Mouse (Mus musculus): ENCODE measurements around the gene Use1. TPM values are rescaled to one million over a fixed set of nuclear protein-coding genes. Genes with fewer than 3 reads are reported as not detected.

Gene Use1
- total and polyA plus RNA-seq, 3 experiments: 69.6 to 130 (median 98.7) TPM

DNA sequence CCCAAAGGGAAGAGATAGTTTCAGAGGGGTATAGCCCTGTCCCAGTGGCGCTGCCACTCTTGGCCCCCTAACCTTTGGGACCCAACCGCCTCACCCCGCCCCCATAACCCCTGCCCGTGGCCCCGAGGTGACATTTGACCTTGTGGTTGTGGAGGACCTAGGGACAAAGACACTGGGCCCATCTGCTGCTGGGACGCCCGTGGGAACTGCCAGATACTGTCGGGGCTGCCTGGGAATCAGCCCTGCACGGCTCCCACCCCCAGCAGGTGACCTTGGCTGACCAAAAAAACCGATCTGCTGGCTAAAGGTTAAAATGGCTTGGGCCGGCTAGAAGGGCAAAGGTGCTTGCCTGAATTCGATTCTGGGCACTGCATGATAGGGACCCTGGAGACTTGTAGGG is 16.7 kb downstream of the Use1 start:
- Histone ChIP-seq H3K9me3 (replicated peaks; ENCODE audit: low read length) (no peaks in the 10 kb centered on the region), H3K79me2 (replicated peaks; ENCODE audit: control insufficient read depth, extremely low read depth, insufficient read depth, poor library complexity, severe bottlenecking) (no peaks in the 10 kb centered on the region), H3K4me3 (replicated peaks in 1 of 3; ENCODE audit: low read depth in 2 of 3, low read length in 2 of 3, poor library complexity in 1 of 3) (no peak overlapping the region), H3K27me3 (replicated peaks) (no peaks in the 10 kb centered on the region), H3K9ac (ENCODE audit: insufficient read depth, low read depth) (no peak overlapping the region), H3K4me1 (ENCODE audit: control insufficient read depth in 1 of 2, insufficient read depth in 2 of 2) (peaks cover 15 to 45% of the 10 kb centered on the region in 2 experiments), H3K27ac (ENCODE audit: insufficient read depth, low read depth) (no peak overlapping the region), H3K4me2 (ENCODE audit: insufficient read depth, low read depth, poor library complexity, severe bottlenecking) (no peak overlapping the region), H3K36me3 (replicated peaks in 1 of 2; ENCODE audit: control insufficient read depth in 1 of 2, insufficient read depth in 1 of 2, low read length in 1 of 2) (peaks cover 0 to 3% of the 10 kb centered on the region in 2 experiments)
- in situ Hi-C loops (cut with MboI; ENCODE audit: low pct_ligation_motif_present, low pct_unique_long_range_greater_than_20kb, low sequenced_read_pairs) (no loop called here), dilution Hi-C loops (cut with MboI; ENCODE audit: extremely low pct_ligation_motif_present, extremely low pct_unique_long_range_greater_than_20kb, low sequenced_read_pairs) (no loop called here)
- TF ChIP-seq RCOR1 (conservative IDR thresholded peaks at IDR 0.05; ENCODE audit: low read depth, low read length) (no peak), ETS1 (conservative IDR thresholded peaks at IDR 0.05; ENCODE audit: low read depth, low read length) (no peak), HCFC1 (IDR thresholded peaks at IDR 0.05; ENCODE audit: low read depth, low read length) (no peak), CTCF (conservative IDR thresholded peaks at IDR 0.05 in 1 of 2, IDR thresholded peaks at IDR 0.05 in 1 of 2; ENCODE audit: low read depth in 2 of 2, low read length in 2 of 2) (no peak), PAX5 (IDR thresholded peaks at IDR 0.05; ENCODE audit: low read length) (no peak), JUND (conservative IDR thresholded peaks at IDR 0.05; ENCODE audit: low read depth, low read length) (no peak), NELFE (IDR thresholded peaks at IDR 0.05; ENCODE audit: low read depth, low read length) (no peak), BHLHE40 (IDR thresholded peaks at IDR 0.05; ENCODE audit: low read depth, low read length) (no peak), SIN3A (IDR thresholded peaks at IDR 0.05; ENCODE audit: low read length) (no peak), IRF4 (IDR thresholded peaks at IDR 0.05; ENCODE audit: low read depth, low read length) (no peak), E2F4 (IDR thresholded peaks at IDR 0.05; ENCODE audit: insufficient replicate concordance, low read depth, low read length) (no peak), MAX (IDR thresholded peaks at IDR 0.05; ENCODE audit: low read length) (no peak), MYC (IDR thresholded peaks at IDR 0.05; ENCODE audit: low read depth, low read length) (no peak), ZC3H11A (IDR thresholded peaks at IDR 0.05; ENCODE audit: low read depth, low read length) (no peak), POLR2A (IDR thresholded peaks at IDR 0.05; ENCODE audit: low read depth, low read length) (no peak)
- no peak for DNase-seq (ENCODE audit: extremely low read depth)

DNA sequence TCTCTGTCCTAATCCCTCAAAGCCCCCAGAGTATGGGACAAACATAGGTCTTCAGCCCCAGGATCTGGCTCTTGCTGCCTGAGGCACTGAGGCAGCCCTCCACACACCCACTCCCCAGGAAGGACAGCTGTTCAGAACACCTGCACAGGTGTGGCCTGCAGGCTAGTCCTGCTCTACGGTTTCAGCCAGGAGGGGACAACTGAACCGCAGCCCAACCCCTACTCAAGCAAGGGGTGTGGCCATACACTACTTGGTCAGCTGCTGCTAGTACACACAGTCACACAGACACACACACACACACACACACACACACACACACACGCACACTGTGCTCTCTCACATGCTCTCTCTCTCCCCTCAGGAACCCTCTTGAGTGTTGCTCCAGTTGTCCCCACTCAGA is 17.2 kb downstream of the Use1 start:
- Histone ChIP-seq H3K27me3 (replicated peaks) (no peaks in the 10 kb centered on the region), H3K27ac (ENCODE audit: insufficient read depth, low read depth) (no peak overlapping the region), H3K9ac (ENCODE audit: insufficient read depth, low read depth) (no peak overlapping the region), H3K4me2 (ENCODE audit: insufficient read depth, low read depth, poor library complexity, severe bottlenecking) (no peak overlapping the region), H3K4me1 (ENCODE audit: control insufficient read depth in 1 of 2, insufficient read depth in 2 of 2) (peaks cover 15 to 41% of the 10 kb centered on the region in 2 experiments), H3K4me3 (replicated peaks in 1 of 3; ENCODE audit: low read depth in 2 of 3, low read length in 2 of 3, poor library complexity in 1 of 3) (no peak overlapping the region), H3K79me2 (replicated peaks; ENCODE audit: control insufficient read depth, extremely low read depth, insufficient read depth, poor library complexity, severe bottlenecking) (no peaks in the 10 kb centered on the region), H3K9me3 (replicated peaks; ENCODE audit: low read length) (no peaks in the 10 kb centered on the region), H3K36me3 (replicated peaks in 1 of 2; ENCODE audit: control insufficient read depth in 1 of 2, insufficient read depth in 1 of 2, low read length in 1 of 2) (no peaks in the 10 kb centered on the region)
- DNase-seq (ENCODE audit: extremely low read depth): no peak
- in situ Hi-C loops (cut with MboI; ENCODE audit: low pct_ligation_motif_present, low pct_unique_long_range_greater_than_20kb, low sequenced_read_pairs) (no loop called here), dilution Hi-C loops (cut with MboI; ENCODE audit: extremely low pct_ligation_motif_present, extremely low pct_unique_long_range_greater_than_20kb, low sequenced_read_pairs) (no loop called here)
- no peak for TF ChIP-seq GABPA (IDR thresholded peaks at IDR 0.05; ENCODE audit: insufficient replicate concordance, low read depth, low read length)
- TF ChIP-seq CHD2 (IDR thresholded peaks at IDR 0.05; ENCODE audit: low read length): no peak

Data from CH12.LX (cell line).